Mouse (Mus musculus) hindbrain, embryonic 13.5 days (tissue): Measurements from ENCODE around the gene Gbgt1. TPM values are rescaled to one million over a fixed set of nuclear protein-coding genes. Genes with fewer than 3 reads are reported as not detected.

Source experiments
- ATAC-seq: fragments of 200-750 bp; cut with Nextera tagmentation; 2 replicates; pipeline ENCODE4 v1.8.0; 2017; ENCODE audit warnings: moderate TSS enrichment; ENCODE audit not compliant: low FRiP score
- H3K27ac ChIP-seq: fragments of 300-500 bp; sonication (generic); 2 replicates; pipeline ENCODE4 v1.5.1; 2015; ENCODE audit warnings: inconsistent platforms, mild to moderate bottlenecking, moderate library complexity
- H3K27me3 ChIP-seq: fragments of 300-500 bp; sonication (generic); 2 replicates; pipeline ENCODE4 v1.6.1; 2015; ENCODE audit warnings: mild to moderate bottlenecking, inconsistent platforms
- H3K36me3 ChIP-seq: fragments of 300-500 bp; sonication (generic); 2 replicates; pipeline ENCODE4 v1.6.1; 2015; ENCODE audit warnings: mild to moderate bottlenecking, inconsistent platforms
- H3K4me1 ChIP-seq: fragments of 300-500 bp; sonication (generic); replicated peaks from 2 replicates; pipeline ENCODE4 v1.6.1; 2015; ENCODE audit warnings: inconsistent platforms
- H3K4me2 ChIP-seq: fragments of 300-500 bp; sonication (generic); 2 replicates; pipeline ENCODE4 v1.6.1; 2015; ENCODE audit warnings: inconsistent platforms, mild to moderate bottlenecking, moderate library complexity
- H3K4me3 ChIP-seq: fragments of 300-500 bp; sonication (generic); 2 replicates; pipeline ENCODE4 v1.5.1; 2015; ENCODE audit warnings: mild to moderate bottlenecking, inconsistent platforms
- H3K9ac ChIP-seq: fragments of 300-500 bp; sonication (generic); 2 replicates; pipeline ENCODE4 v1.6.1; 2015; ENCODE audit warnings: mild to moderate bottlenecking, inconsistent platforms
- H3K9me3 ChIP-seq: fragments of 300-500 bp; sonication (generic); 2 replicates; pipeline ENCODE4 v1.6.1; 2016; ENCODE audit warnings: inconsistent platforms
- WGBS: fragments of 180-500 bp; shearing (Covaris S2); methylation state at CpG from one replicate; pipeline ENCODE4 v1.1.7; 2015; 5-methylcytosine and 5-hydroxymethylcytosine counted together
- polyA plus RNA-seq: library from polyadenylated mRNA; unstranded; fragments of >200 nt; fragmentation: Nextera tagmentation; extraction: Ambion mirVana; gene quantifications from 2 replicates; pipeline ENCODE4 v1.2.1, GENCODE M21; 2015

The Gbgt1 gene
- polyA plus RNA-seq, 1 experiment from 2014 or later, result 1.0 TPM

DNA sequence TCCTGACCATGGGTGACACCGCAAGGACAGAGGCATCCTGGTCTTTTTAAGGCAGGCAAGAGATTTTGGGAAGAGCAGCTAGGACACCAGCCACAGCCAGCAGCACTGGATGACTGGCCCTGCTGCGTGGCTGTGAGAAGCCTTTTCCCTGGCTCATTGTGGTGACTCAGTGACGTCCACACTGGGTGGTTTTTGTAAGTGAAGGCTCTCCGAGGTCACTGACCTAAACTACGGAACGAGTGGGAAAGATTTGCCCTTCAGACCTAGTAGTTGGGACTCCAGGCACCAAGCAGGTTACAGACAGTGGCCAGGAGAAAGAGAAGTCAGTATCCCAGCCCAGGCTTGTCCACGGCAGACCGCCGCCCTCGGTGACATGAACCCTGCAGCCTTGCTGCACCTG is 27.7 kb downstream of the Gbgt1 start:
- Histone ChIP-seq H3K4me1 (peaks cover 95% of the 10 kb centered on the region), H3K27ac (peak overlapping the region; percentile 77)
- 81% methylated on average over 10 of the region's 10 CpGs for WGBS

DNA sequence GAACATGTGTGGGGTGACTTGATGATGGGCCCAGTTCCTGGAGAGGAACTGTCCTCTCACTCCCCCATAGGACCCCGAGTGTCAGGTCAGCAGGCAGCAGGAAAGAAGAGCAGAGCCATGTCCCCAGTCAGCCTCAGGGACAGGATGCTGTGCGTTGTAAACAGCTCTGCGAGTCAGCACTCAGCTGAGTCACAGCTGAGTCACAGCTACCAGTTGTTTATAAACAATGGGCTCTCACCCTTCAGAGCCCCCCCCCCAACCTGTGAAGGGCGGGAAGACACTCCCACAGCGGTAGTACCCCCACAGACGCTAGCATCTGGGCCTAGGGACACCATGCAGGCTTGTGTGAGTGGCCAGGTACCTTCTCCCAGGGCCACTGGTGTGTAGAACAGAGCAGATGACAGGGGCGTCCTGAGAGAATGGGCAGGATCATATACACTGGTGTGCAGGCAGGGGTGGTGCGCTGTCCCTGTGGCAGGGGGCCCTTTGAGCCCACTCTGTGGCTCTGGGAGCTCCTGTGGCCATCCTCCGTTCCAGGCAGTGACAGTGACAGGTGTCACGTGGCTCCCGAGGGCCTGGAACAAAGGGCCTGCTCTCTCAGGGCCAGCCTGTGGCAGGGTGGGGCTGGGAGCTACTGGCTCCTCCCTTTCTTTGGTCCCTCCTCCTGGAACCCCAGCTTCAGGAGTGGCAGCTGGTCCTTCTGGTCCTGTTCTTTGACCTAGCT is 28.7 kb downstream of the Gbgt1 start:
- Histone ChIP-seq H3K36me3 (peaks cover 14% of the 10 kb centered on the region), H3K4me2 (peak overlapping the region; percentile 25; the same call in 1 of the 2 replicates), H3K4me1 (peaks cover 95% of the 10 kb centered on the region), H3K4me3 (no peak overlapping the region; the same call in 1 of the 2 replicates), H3K27me3 (no peaks in the 10 kb centered on the region), H3K9me3 (no peaks in the 10 kb centered on the region), H3K9ac (peak overlapping the region; percentile 66), H3K27ac (peak overlapping the region; percentile 77)
- WGBS, result 15% methylated on average over 11 of the region's 11 CpGs
- ATAC-seq, result peak; percentile 57

More for the DNA sequence above, 27.7 kb downstream of the Gbgt1 start:
- H3K4me2 ChIP-seq, result no peak overlapping the region
- peaks cover 14% of the 10 kb centered on the region for H3K36me3 ChIP-seq
- no peak for ATAC-seq
- H3K27me3 ChIP-seq, result no peaks in the 10 kb centered on the region
- H3K4me3 ChIP-seq, result no peak overlapping the region
- H3K9me3 ChIP-seq, result no peaks in the 10 kb centered on the region
- H3K9ac ChIP-seq, result no peak overlapping the region

DNA sequence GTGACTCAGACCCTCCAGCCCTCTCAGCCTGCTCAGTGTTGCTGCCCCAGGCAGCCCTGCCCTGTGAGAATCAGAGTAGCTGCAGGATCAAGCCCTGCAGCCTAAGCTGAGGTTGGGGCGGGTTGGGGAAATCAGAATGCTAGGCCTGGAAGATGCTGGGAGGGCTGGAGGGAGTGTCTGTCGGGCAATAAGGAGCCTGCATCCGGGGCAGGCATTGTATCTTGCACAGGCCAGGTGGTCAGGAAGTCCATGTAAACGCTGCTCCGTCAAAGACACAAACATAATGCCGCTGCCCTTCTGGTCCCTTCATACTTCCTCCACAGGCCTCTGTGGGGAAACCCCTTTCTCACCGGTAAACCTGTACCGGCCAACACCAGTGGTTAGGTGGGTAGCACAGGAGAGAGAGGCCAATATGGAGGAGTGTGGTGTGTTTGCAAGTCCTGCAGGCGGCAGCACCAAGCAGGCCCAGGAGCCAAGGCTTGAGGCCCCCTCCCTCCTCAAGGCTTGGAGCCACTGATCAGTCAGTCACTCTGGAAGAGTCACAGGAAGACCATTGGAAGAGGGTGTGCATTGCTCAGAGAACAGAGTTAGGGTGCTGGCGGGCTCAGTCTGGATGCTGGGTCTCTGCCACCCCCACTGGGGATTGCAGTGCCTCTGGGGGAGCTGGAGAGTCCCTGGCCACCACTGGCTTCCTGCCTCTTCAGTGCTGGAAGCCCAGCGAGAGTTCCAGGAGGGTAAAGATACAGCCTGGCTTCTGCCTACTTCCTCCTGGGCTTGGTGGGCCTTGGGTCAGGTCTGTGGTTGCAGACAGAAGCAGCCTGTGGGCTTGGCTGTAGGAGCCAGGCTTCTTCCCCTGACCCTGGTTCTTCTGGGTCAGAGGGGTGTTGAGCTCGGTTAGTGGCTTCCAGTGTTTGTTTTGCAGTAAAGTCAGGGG is 29.5 kb downstream of the Gbgt1 start:
- Histone ChIP-seq H3K27me3 (no peaks in the 10 kb centered on the region), H3K4me1 (peaks cover 95% of the 10 kb centered on the region), H3K4me3 (no peak overlapping the region), H3K27ac (peak overlapping the region; percentile 77), H3K36me3 (peaks cover 14% of the 10 kb centered on the region), H3K9ac (peak overlapping the region; percentile 66), H3K9me3 (no peaks in the 10 kb centered on the region), H3K4me2 (peak overlapping the region; percentile 25; the same call in 1 of the 2 replicates)
- ATAC-seq, result no peak; the same call in 1 of the 2 replicates
- WGBS, result 41% methylated on average over 12 of the region's 12 CpGs

DNA sequence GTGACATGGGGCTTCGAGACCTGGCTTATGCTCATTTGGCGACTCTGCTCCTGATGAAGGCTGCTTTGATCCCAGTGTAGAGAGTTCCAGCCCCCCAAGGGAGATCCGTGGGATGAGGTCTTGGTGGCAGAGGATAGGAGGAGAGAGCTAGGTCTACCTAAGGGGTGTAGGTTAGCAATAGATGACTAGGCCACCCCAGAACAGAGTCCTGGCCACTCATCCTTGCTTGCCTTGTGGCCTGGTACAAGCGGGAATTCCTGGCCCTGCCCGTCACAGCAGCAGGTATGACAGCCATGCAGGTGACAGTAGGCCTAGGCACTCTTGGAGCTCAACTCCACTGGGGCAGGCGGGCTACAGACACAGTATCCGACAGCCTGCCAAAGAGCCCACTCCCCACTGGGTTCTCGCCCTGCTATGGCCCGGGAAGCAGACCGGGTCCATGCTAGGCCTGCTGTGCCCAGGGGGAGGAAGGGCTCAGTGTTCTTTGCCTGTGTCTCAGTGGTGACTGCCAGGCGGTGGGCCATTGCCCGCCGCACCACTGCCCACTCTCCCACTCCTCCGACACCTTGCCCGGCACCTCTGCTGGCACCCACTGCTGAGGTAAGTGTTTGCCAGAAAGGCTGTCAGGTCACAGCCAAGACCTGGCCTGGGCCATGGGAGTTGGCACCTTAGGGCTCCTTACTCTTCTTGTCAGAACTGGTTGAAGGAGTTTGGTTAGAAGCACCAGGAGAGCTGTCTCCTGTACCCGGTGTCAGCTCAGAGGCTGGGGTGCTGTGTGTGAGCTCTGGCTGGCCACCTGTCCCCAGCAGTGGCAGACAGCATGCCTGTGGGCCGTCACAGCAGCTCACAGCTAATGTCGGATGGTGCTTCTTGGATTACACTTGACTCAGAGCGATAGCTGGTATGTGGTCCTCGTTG is 31.0 kb downstream of the Gbgt1 start:
- peak overlapping the region; percentile 46; the same call in 1 of the 2 replicates for H3K9ac ChIP-seq
- H3K36me3 ChIP-seq, result peaks cover 1% of the 10 kb centered on the region
- WGBS, result 86% methylated on average over 20 of the region's 20 CpGs
- ATAC-seq, result no peak
- H3K27me3 ChIP-seq, result no peaks in the 10 kb centered on the region
- no peaks in the 10 kb centered on the region for H3K9me3 ChIP-seq
- H3K4me1 ChIP-seq, result peaks cover 97% of the 10 kb centered on the region
- H3K4me2 ChIP-seq, result no peak overlapping the region
- no peak overlapping the region for H3K4me3 ChIP-seq
- H3K27ac ChIP-seq, result no peak overlapping the region

DNA sequence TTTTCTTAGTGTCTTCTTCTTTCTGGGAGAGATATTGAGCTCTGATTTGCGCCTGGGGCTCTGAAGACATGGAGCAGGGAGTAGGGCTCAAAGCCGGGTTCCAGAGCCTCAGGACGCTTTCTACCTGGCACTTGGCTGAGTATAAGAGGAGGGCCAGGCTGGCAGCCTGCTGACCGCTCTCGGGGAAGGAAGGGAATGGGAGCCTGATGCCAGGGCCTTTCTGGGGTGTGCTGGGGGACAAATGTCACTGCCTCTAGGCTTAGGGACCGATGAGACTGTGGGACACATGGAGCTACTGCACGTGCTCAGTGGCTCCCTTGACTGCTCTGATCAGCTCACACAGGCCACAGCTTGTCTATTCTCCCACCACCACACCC is 31.7 kb downstream of the Gbgt1 start:
- Histone ChIP-seq H3K4me2 (no peak overlapping the region), H3K36me3 (no peaks in the 10 kb centered on the region; the same call in 1 of the 2 replicates), H3K4me3 (no peak overlapping the region), H3K9me3 (no peaks in the 10 kb centered on the region), H3K27ac (no peak overlapping the region), H3K27me3 (no peaks in the 10 kb centered on the region), H3K9ac (0 out of 2 replicates have a peak overlapping the region, but pooled peaks have one; percentile 46), H3K4me1 (peaks cover 99% of the 10 kb centered on the region)
- 87% methylated on average over 7 of the region's 7 CpGs for WGBS
- ATAC-seq, result no peak

DNA sequence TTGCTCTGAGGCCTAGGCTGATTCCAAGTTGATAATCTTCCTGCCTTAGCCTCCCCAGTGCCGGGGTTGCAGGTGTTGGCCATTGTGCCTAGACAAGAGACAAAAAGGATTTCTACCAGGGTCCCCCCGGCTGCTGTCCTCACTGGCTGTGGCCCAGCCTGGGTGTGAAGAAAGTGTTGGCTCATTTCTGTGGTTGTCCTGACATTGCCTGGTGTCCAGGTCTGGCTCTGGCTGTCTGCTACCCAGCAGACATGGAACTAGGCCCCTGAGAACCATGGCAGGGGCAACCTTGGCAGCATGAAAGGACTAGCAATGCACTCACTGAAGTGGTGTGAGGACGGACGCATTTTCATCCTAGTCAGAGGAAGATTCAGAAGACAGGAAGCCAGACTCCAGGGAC is 33.2 kb downstream of the Gbgt1 start:
- peak overlapping the region; percentile 14 for H3K9ac ChIP-seq
- WGBS, result 67% methylated on average over 4 of the region's 4 CpGs
- H3K4me3 ChIP-seq, result no peak overlapping the region
- H3K4me1 ChIP-seq, result peaks cover 99% of the 10 kb centered on the region
- no peaks in the 10 kb centered on the region; the same call in 1 of the 2 replicates for H3K36me3 ChIP-seq
- H3K9me3 ChIP-seq, result no peaks in the 10 kb centered on the region
- ATAC-seq, result no peak
- no peaks in the 10 kb centered on the region for H3K27me3 ChIP-seq
- H3K27ac ChIP-seq, result no peak overlapping the region
- H3K4me2 ChIP-seq, result no peak overlapping the region

DNA sequence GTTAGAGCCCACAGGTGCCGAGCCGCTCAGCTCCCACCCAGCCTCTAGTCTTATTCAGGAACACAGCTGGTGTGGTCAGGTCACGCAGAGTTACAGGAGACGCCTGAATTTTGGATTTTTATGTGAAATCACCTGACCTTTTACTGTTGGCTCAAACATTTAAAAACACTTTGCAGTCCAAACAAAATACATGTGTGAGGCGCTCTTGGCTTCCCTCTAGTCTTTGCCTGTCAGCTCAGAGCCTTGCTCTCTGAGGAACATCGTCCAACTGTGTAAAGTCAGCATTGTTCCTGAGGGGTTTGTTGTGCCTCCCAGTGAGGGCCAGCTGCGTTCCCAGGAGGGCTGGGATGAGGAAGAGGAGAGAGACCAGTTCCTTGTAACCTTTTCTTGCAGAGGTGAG is 33.6 kb downstream of the Gbgt1 start:
- 58% methylated on average over 7 of the region's 7 CpGs for WGBS
- H3K9ac ChIP-seq, result peak overlapping the region; percentile 14
- H3K9me3 ChIP-seq, result no peaks in the 10 kb centered on the region
- H3K36me3 ChIP-seq, result no peaks in the 10 kb centered on the region; the same call in 1 of the 2 replicates
- H3K27ac ChIP-seq, result 0 out of 2 replicates have a peak overlapping the region, but pooled peaks have one; percentile 8
- peaks cover 99% of the 10 kb centered on the region for H3K4me1 ChIP-seq
- H3K4me3 ChIP-seq, result no peak overlapping the region
- no peak for ATAC-seq
- no peak overlapping the region for H3K4me2 ChIP-seq
- H3K27me3 ChIP-seq, result no peaks in the 10 kb centered on the region

DNA sequence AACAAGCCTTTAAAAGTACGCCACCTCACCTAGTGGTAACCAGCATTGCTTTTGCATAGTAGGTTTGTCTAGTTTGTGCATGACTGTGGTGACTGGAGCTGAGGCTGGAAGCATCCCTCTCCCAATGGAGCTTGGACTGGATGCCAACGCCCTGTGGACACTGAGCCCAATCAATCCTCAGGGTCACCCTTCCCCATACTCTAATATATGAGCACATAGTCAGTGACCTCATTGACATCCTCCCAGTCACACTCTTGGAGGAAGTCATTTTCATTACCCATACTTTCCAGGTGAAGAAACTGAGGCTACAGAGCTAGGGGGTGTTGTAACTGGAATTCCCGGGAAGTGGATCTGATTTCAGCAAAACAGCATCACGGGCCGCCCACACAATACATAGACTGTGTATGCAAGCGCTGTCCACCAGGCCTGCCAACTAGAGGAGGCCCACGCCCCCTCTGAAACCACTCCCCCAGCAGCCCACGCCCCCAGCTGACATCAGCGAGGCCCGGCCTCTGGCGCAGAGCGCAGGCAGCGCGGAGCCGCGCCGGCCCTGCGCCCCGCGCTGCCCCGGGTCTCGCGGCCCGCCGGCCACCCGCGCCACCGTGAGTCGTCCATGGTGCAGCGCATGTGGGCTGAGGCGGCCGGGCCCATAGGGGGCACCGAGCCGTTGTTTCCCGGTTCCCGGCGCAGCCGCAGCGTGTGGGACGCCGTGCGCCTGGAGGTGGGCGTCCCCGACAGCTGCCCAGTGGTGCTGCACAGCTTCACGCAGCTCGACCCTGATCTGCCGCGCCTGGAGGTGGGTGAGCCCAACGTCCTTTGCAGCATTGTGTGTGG is 36.5 kb downstream of the Gbgt1 start:
- Histone ChIP-seq H3K9me3 (no peaks in the 10 kb centered on the region), H3K4me3 (peak overlapping the region; percentile 58), H3K4me1 (peaks cover 100% of the 10 kb centered on the region), H3K4me2 (peak overlapping the region; percentile 71), H3K27me3 (no peaks in the 10 kb centered on the region), H3K27ac (peak overlapping the region; percentile 93), H3K36me3 (no peaks in the 10 kb centered on the region), H3K9ac (peak overlapping the region; percentile 90)
- WGBS, result 4% methylated on average over 44 of the region's 49 CpGs
- ATAC-seq, result peak; percentile 86

DNA sequence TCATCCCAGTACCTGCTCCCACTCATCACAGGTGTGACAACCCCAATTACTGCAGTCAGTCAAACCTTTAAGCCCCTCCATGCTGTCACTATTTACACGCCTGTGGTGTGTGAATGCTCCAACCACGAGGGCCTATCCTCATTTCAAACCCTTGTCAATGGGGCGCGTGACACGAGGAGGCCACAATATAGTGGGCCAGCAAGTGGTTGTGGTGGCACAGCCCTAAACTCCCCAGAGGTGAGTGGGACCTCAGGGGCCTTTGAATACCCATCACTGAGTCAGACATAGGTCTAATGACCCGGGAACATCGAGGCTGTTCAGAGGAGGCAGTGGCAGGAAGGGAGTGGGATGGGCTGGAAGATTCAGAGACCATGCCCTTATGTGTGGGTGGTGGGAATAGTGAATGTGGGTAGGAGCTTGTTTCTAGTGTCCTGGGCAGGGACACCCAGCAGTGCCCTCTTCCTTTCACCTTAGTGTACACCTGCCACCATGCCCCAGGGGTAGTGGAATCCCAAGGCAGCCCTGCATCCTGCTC is 37.3 kb downstream of the Gbgt1 start:
- Histone ChIP-seq H3K27me3 (no peaks in the 10 kb centered on the region), H3K4me2 (peak overlapping the region; percentile 71), H3K27ac (peak overlapping the region; percentile 93), H3K36me3 (no peaks in the 10 kb centered on the region), H3K9me3 (no peaks in the 10 kb centered on the region), H3K9ac (peak overlapping the region; percentile 90), H3K4me1 (peaks cover 100% of the 10 kb centered on the region), H3K4me3 (peak overlapping the region; percentile 58)
- WGBS, result 43% methylated on average over 7 of the region's 7 CpGs
- ATAC-seq, result peak; percentile 5

DNA sequence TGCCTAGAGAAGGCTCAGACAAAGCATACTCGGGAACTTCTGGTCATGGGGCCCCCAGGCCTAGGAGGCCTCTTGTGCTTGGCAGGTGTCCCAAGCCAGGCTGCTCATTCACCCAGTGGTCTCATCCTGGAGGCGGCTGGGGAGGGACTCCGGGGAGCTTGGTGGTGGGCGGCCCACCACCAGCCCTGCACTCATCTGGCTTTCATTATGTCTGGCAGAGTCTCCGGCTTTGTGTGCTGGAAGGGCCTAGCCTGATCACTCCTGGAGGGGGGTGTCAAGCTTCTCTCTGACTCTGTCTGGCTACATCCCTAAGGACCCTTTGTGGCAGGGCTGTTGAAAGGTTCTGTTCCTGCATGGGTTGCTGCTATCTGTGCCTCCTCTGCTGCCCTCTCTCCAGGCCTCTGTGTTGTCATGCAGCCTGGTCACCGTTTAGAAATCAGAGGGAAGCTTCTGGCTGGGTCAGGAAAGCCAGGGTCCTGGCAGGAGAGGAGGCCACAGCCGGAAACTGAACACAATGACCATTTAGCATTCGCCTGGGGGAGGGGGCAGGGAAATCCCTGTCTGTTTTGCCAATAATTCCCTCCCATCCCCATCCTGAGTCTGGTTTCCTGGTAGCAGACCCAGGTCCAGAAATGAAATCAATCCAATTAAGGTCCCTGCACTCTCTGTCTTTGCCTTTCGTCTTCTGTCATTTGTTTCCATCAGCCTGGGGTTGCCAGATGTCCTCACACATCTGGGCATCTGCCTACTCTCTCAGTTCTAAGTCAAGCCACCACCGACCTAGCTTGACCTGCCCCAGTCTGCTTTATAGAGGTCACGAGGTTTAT is 38.0 kb downstream of the Gbgt1 start:
- Histone ChIP-seq H3K4me1 (peaks cover 100% of the 10 kb centered on the region), H3K9ac (peak overlapping the region; percentile 90), H3K4me3 (peak overlapping the region; percentile 58), H3K9me3 (no peaks in the 10 kb centered on the region), H3K27me3 (no peaks in the 10 kb centered on the region), H3K27ac (peak overlapping the region; percentile 93), H3K4me2 (peak overlapping the region; percentile 71), H3K36me3 (no peaks in the 10 kb centered on the region)
- ATAC-seq, result peak; percentile 49
- WGBS, result 18% methylated on average over 11 of the region's 11 CpGs
